Mouse (Mus musculus) liver, adult 2 months (tissue): Measurements from ENCODE around the gene Cd200. TPM values are rescaled to one million over a fixed set of nuclear protein-coding genes. Genes with fewer than 3 reads are reported as not detected.
"Not testable (repeated sequence)": the region's sequence is repeated elsewhere in the genome, so short reads cannot be mapped to it uniquely, and the experiment has no call there.

Source experiments
- DNase-seq: peaks from one replicate; pipeline ENCODE4 v3.0.0-alpha.2; 2011; ENCODE audit warnings: low read depth, low spot score; ENCODE audit errors: extremely low read depth
- H3K27ac ChIP-seq: fragments of 200-500 bp; replicated peaks from 2 replicates; pipeline ENCODE4 v1.5.1; 2012; ENCODE audit warnings: low read depth, mild to moderate bottlenecking, control low read depth, inconsistent platforms, low read length; ENCODE audit not compliant: insufficient read depth
- H3K27me3 ChIP-seq: fragments of 200-500 bp; 2 replicates; pipeline ENCODE4 v1.6.1; 2012; ENCODE audit warnings: mild to moderate bottlenecking, moderate library complexity, low read length, inconsistent platforms; ENCODE audit not compliant: control insufficient read depth, insufficient read depth
- H3K36me3 ChIP-seq: fragments of 200-500 bp; 2 replicates; pipeline ENCODE4 v1.6.1; 2012; ENCODE audit warnings: low read length, inconsistent platforms; ENCODE audit not compliant: control insufficient read depth, insufficient read depth
- H3K4me1 ChIP-seq: fragments of 200-500 bp; 2 replicates; pipeline ENCODE4 v1.6.1; 2011; ENCODE audit warnings: low read length; ENCODE audit not compliant: control insufficient read depth, insufficient read depth
- H3K4me3 ChIP-seq: fragments of 200-500 bp; 2 replicates; pipeline ENCODE4 v1.5.1; 2011; ENCODE audit warnings: low read depth, mild to moderate bottlenecking, control low read depth, low read length, moderate library complexity; ENCODE audit not compliant: insufficient read depth
- H3K79me2 ChIP-seq: fragments of 200-500 bp; 2 replicates; pipeline ENCODE4 v1.6.1; 2012; ENCODE audit warnings: inconsistent platforms, mild to moderate bottlenecking, low read length, moderate library complexity; ENCODE audit not compliant: control insufficient read depth, insufficient read depth
- H3K9ac ChIP-seq: fragments of 200-500 bp; 2 replicates; pipeline ENCODE4 v1.6.1; 2012; ENCODE audit warnings: low read depth, mild to moderate bottlenecking, control low read depth, inconsistent platforms, low read length
- CTCF ChIP-seq: fragments of 200-500 bp; IDR thresholded peaks from 2 replicates; pipeline ENCODE4 v1.5.1; 2011; ENCODE audit warnings: low read depth, low read length, control low read depth
- POLR2A ChIP-seq: fragments of 200-500 bp; IDR thresholded peaks from 2 replicates; pipeline ENCODE4 v1.6.1; 2011; ENCODE audit warnings: low read length, control low read depth; ENCODE audit not compliant: insufficient read depth; ENCODE audit errors: extremely low read depth
- WGBS: fragments of 180-500 bp; shearing (Covaris S2); methylation state at CpG from one replicate; pipeline ENCODE4 v1.1.7; 2018; 5-methylcytosine and 5-hydroxymethylcytosine counted together
- polyA plus RNA-seq: library from polyadenylated mRNA; depleted of rRNA; stranded (reverse); fragments of >200 nt; gene quantifications from 2 replicates; pipeline ENCODE4 v1.2.3, GENCODE M21; 2012; rRNA removed
- total RNA-seq: library from RNA; depleted of rRNA; stranded (reverse); fragments of >200 nt; gene quantifications from 2 replicates; pipeline ENCODE4 v1.2.3, GENCODE M21; 2014; rRNA removed

Cd200 gene
- 1.0 and 1.9 TPM in 2 replicates for total RNA-seq
- 0.86 and 1.2 TPM in 2 replicates for polyA plus RNA-seq

DNA sequence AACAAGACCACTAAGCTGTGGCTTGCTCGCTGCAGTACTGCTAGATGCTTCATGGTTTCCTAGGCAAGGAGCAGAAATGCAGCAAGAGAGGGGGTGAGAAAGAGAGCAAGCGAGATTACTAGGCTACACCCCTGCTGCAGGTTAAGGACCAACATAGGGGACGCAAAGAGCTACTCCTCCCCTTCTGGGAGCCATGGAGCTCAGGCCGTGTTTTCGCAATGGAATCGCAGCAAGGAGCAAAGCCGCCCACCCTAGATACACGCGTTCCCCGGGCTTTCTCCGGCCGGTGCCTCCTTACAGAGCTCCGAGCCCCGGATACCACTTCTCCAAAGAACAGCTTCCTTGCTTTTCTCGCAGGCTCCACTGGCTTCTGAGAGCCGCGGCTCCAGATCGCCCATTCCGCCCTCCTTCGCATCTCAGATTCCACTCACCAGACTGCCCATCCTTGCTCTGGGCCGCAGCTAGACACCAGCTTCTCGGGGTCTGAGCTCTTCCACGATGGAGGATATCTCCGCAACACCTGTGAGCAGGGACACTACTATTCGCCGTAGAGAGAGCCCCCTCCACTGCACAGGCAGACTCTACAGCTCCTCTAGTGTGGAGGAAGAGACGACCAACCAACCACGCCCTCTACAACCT is at the start of gene Cd200:
Gene Cd200 (minus strand): TSS at position 629 of the 639 bp plus-strand sequence.
- DNase-seq = no peak
- no peaks in the 10 kb centered on the region for H3K4me1 ChIP-seq
- no peaks in the 10 kb centered on the region for H3K27me3 ChIP-seq
- TF ChIP-seq CTCF (no peak), POLR2A (no peak)
- 0 out of 2 replicates have a peak within 1 kb of the TSS, but pooled peaks have one; percentile 1 for H3K9ac ChIP-seq
- H3K36me3 ChIP-seq = no peaks in the 10 kb centered on the region
- H3K79me2 ChIP-seq = no peaks in the 10 kb centered on the region
- H3K4me3 ChIP-seq = peak within 1 kb of the TSS; percentile 28
- no peak within 1 kb of the TSS for H3K27ac ChIP-seq
- 15% methylated on average over 28 of the region's 28 CpGs for WGBS

DNA sequence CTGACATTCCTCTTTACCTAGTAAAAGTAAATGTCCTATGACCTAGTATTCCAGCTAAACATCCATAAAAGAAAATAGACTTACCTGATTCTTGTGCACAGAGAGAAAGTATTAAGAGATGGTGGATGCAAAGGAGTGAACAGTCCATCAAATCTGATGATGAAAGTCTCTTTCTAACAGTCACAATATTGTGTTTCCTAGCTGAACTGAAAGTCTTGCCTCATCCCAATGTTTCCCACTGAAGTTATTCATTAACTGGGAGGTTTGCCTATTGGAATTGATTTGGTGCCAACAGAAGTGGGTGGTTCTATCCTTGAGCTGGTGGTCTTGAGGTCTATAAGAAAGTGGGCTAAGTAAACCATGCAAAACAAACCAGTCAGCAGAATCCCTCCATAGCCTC is 45.9 kb upstream of the Cd200 start:
- no peak overlapping the region for H3K9ac ChIP-seq
- no peaks in the 10 kb centered on the region for H3K4me1 ChIP-seq
- no peak for TF ChIP-seq POLR2A
- no peak for TF ChIP-seq CTCF
- H3K36me3 ChIP-seq = no peaks in the 10 kb centered on the region
- no peaks in the 10 kb centered on the region for H3K27me3 ChIP-seq
- no peaks in the 10 kb centered on the region for H3K79me2 ChIP-seq
- DNase-seq = peak; percentile 21
- H3K4me3 ChIP-seq = no peak overlapping the region
- no peak overlapping the region for H3K27ac ChIP-seq

DNA sequence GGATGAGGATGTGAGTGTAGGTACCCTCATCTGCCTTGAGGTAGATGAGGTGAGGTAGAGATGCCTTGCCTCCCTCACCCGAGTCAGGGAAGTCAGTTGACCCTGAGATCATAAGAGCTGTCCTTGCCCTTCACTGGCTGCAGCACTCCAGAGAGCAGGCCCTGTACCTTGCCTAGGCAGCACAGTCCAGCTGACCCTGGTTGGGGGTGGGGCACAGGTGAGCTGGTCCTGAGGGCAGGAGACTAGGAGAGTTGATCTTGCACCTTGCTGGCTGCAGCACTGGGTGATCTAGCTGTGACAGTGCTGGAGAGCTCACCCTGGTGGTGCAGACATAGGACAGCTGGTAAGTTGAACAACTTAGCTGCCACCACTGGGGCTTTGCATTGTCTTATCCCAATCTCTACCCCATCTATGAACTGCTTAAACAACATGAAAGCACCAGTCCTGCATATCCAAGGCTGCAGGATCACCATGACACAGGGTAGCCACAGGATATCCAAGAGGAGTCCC is 28.4 kb upstream of the Cd200 start:
- TF ChIP-seq CTCF = no peak
- no peak for TF ChIP-seq POLR2A
- Histone ChIP-seq H3K79me2 (no peaks in the 10 kb centered on the region), H3K27ac (no peak overlapping the region), H3K27me3 (no peaks in the 10 kb centered on the region), H3K4me1 (no peaks in the 10 kb centered on the region), H3K9ac (no peak overlapping the region), H3K36me3 (no peaks in the 10 kb centered on the region), H3K4me3 (no peak overlapping the region)
- no peak for DNase-seq
- WGBS = 79% methylated on average over 1 of the region's 1 CpGs

DNA sequence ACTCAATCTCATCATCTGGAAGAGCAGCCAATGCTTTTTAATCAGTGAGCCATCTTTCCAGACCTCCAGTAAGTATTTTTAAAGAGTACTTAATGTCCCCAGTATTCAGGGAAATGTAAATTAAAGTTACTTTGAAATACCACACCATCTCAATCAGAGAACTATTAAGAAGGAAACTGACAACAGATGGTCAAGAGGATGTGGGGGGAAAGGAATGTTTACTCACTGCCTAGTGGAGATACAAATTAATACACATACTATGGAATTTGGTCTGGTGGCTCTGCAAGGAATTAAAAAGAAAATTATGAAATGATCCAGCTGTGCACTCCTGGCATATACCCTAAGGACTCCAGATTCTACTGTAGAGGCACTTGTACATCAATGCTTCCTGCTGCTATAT is 26.7 kb upstream of the Cd200 start:
- H3K4me3 ChIP-seq = no peak overlapping the region
- no peaks in the 10 kb centered on the region for H3K36me3 ChIP-seq
- no peaks in the 10 kb centered on the region for H3K79me2 ChIP-seq
- no peak for DNase-seq
- TF ChIP-seq POLR2A = no peak
- TF ChIP-seq CTCF = no peak
- H3K9ac ChIP-seq = no peak overlapping the region
- H3K4me1 ChIP-seq = no peaks in the 10 kb centered on the region
- no peak overlapping the region for H3K27ac ChIP-seq
- H3K27me3 ChIP-seq = no peaks in the 10 kb centered on the region

DNA sequence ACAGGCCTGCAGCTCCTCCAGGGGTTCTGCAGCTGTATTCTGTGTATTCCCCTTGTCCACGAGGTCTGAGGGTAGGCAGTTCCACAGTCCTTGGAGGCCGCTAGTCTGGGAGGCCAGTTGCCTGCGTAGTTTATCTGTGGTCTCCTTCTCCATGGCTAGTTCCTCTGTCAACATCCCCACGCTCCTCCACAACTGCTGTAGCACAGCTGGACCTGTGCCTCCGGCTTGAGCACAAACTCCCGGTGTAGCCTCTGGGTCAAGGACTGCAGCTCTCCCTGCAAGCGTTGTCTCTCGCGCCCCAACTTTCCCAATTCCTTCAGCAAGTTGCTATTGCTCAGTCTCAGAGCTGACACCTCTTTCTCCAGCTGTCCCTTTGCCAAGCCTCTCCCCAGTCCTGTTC is 18.8 kb upstream of the Cd200 start:
- no peak overlapping the region for H3K4me3 ChIP-seq
- no peaks in the 10 kb centered on the region for H3K36me3 ChIP-seq
- no peaks in the 10 kb centered on the region for H3K4me1 ChIP-seq
- H3K27me3 ChIP-seq = no peaks in the 10 kb centered on the region
- no peak overlapping the region for H3K27ac ChIP-seq
- DNase-seq = no peak
- H3K79me2 ChIP-seq = no peaks in the 10 kb centered on the region
- WGBS = 80% methylated on average over 9 of the region's 9 CpGs
- no peak overlapping the region for H3K9ac ChIP-seq
- TF ChIP-seq POLR2A (no peak), CTCF (no peak)

DNA sequence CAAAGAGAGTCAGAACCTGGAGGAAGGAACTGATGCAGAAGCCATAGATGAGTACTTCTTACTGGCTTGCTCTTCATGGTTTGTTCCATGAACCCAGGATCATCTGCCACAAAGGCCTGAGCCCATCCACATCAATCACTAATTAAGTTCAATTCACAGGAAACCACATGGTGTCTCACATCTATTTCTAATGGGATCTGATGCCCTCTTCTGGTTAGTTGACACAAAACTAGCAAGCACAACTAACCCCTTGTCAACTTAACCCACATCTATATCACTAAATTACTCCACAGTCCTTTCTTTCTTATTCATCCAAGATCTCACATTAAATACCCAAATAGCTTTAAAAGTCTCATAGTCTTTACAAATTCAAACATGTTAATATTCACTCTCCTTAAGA is 4.6 kb upstream of the Cd200 start:
- Histone ChIP-seq H3K79me2 (no peaks in the 10 kb centered on the region), H3K4me1 (no peaks in the 10 kb centered on the region), H3K9ac (no peak overlapping the region), H3K27me3 (no peaks in the 10 kb centered on the region), H3K36me3 (no peaks in the 10 kb centered on the region), H3K4me3 (no peak overlapping the region), H3K27ac (no peak overlapping the region)
- TF ChIP-seq POLR2A (no peak), CTCF (no peak)
- DNase-seq = peak; percentile 4

DNA sequence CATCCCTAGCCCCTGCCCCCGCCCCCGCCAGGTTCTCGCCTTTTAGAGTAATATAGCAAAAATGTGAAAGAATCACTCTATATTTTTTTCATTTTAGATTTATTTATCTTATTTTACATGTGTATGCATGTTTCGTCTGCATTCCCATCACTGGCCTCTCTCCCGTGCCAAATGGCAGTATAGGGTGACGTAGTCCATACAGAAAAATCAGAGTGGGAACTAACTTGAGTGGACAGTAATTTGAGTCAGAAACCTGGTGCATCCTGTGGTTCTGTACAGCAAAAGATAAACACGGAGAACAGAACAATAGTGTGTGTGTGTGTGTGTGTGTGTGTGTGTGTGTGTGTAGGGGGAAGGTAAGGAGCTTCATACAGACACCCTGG is 202 bp upstream of the Cd200 start:
- H3K79me2 ChIP-seq, H3K9ac ChIP-seq, H3K27me3 ChIP-seq, H3K4me1 ChIP-seq, H3K36me3 ChIP-seq, H3K27ac ChIP-seq, DNase-seq: not testable (repeated sequence)
- 51% methylated on average over 7 of the region's 7 CpGs for WGBS
- H3K4me3 ChIP-seq = 0 out of 2 replicates have a peak overlapping the region, but pooled peaks have one; percentile 28
